Mouse (Mus musculus): Measurements from ENCODE around the gene Lzic.
"Not testable (repeated sequence)": the region's sequence is repeated elsewhere in the genome, so short reads cannot be mapped to it uniquely, and the experiment has no call there.

Gene Lzic

DNA sequence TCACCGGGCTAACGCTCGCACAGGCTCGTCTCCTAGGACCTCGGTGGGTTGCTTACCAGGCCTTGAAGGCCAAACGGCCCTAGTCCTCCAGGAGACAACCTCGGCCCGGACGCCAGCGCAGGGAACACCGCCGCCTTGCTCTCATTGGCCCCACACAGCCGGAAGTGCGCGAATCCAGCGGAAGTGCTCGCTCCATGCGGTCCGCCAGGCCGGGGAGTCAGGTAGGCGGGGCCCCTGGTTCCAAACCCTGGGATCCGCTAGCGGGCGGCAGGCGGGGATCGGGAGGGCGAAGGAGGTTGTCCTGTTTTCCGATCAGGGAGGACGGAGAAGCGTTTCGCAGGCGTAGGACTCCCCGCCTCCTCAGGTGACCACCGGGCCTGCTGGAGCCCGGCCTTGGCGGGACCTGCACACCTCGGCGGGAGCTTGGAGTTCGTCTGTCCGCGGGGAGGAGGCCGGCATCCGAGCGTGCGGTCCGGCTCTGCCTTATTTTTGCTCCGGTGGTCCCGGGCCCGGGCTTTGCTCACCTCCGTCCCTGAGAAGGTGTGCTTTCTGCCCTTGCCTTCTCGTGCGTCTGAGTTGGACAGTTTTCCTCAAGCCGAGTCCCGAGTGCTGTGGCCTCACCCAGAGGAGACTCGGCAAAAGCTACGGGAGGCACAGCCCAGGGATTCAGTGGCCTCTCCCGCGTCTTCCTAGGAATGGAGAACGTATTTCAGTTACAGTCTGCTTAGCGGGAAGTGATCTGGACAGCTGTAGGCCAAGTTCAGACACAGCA is at the start of gene Lzic, which contains the start of gene Nmnat1:
Gene Lzic (plus strand): TSS at position 177 of the 772 bp plus-strand sequence.
Gene Nmnat1 (minus strand): TSS at position 150 of the 772 bp plus-strand sequence.
- peak; percentile 93 for DNase-seq (ENCODE audit: low read depth, low spot score)

DNA sequence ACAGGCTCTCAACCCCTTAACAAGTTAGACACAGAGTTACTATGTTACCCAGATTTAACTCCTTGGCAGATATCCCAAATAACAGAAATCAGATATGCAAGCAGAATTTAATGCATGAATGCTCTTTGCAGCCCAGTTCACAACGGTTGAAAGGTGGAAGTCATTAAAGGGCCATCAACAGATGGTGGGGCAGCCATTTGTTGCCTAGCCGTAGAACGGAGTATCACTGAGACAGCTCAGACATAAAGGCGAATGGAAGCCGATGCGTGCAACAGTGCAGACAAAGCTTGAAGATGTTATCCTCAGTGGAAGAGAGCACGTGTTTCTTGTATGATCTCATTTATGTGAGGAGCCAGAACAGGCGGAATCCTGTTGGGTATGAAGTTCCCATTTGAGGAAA is 44.5 kb upstream of the Lzic start:
- no peak for DNase-seq (ENCODE audit: low read depth, low spot score)

DNA sequence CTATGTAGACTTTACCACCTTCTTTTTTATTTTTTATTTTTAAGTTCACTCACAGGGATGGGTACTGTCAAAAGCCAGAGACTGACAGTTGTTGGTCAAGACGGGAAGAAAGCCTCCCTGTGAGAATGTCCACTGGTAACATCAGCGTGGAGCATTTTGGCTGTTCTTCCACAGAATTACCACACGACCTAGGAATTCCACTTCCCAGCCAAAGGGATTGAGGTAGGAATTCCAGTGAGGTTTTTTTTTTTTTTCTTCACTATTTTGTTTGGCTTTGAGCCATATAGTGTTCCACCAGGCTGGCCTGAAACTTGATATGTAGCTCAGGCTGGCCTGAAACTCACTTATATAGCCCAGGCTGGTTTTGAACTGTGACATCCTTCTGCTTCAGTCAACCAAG is 42.6 kb upstream of the Lzic start:
- no peak for DNase-seq (ENCODE audit: low read depth, low spot score)

DNA sequence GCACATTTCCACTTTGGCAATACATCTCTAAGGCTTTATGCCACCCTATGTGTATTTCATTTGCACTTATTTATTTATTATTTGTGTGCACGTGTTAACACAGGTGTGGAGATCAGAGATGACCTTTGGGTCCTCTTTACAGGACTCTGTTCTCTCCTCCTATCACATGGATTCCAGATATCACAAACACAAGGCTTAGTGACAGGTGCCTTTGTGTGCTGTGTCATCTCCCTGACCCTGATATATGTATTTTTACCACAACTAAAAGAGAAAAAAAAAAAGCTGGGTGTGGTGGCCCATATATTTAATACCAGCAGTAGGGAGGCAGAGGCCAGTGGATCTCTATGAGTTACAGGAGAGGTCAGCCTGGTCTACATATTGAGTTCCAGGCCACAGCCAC is 40.6 kb upstream of the Lzic start:
- no peak for DNase-seq (ENCODE audit: low read depth, low spot score)

DNA sequence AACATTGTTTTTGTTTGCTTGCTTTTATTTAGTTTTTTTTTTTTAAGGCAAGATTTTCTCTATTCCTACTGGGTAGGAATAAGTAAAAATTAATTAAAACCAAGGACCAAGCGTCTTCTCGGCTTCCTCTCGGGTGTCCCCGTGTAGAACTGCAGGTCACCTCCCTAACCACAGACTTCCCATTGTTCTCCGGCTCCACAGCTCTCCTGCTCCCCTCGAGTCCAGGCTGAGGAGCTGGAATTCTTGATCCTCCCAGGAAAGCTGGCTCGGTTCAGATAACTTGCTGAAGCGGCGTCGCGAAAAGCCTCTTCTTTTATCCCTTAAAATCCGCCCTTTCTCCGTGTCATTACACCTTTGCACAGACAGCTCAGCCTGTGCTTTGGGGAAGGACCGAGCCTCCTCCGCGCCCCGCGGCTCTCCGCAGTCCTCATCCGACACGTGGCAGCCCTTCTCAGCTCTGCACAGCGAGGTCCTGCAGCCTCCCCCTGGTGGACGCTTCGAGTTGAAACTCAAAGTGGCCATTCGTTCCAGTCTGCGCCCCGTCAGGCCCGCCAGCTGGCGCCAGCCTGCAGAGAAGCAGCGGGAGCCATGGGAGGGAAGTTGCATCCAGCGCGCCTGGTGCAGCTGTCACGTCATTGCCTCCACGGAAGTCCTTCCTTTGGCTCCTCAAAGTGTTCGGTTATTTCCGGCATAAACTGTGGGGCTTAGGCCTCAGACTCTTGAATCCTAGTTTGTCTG is 39.9 kb upstream of the Lzic start:
- peak; percentile 97 for DNase-seq (ENCODE audit: low read depth, low spot score)

DNA sequence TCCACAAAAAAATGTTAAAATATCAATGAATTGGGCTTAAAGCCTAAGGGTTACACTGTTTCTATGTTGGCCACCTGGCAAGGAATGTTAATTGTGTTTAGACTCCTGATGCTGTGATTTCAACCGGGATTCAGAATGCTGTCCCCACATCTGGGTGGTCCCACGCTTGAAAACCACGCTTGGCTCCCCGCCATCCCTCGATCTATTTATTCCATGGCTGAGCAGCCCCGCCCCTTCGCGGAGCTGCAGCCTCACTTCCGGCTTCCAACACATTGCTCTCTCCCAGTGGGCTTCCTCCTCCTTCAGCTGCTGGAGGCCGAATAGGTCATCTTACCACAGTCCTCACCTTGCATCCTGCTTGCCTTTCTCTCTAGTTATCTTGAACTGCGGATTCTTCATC is 39.2 kb upstream of the Lzic start:
- peak; percentile 72 for DNase-seq (ENCODE audit: low read depth, low spot score)

DNA sequence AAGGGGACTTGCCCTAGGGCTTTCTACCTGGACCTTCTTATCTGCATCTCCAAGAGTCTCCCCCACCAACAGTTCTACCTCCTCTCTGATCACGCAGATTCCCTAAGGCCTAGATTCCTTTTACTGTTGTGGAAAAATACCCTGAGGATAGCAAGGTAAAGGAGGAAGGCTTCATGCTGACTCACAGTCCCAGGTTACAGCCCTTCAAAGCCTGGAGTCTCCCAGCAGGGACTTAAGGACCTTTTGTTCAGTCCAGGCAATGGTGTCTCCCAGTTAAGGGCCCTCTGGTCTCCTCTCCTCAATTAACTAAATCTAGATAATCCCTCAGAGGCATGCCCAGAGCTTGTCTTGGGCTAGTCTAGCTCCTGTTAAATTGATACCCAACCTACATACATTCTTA is 38.7 kb upstream of the Lzic start:
- no peak for DNase-seq (ENCODE audit: low read depth, low spot score)

DNA sequence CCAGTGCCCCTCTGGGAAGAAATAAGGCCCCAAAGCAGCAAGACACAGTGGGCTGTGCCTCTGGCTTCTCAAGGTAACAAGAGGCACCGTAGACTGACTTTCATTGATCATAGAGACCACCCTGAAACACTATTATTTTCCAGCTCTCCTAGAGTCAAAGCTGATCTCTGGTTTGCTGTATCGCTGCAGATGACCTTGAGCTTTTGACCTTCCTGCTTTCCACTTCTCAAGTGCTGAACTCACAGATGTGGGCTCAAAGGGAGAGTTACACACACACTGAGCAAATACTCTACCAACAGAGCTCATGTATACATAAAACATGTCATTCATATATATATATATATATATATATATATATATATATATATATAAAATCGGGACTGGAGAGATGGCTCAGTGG is 34.4 kb upstream of the Lzic start:
- no peak for DNase-seq (ENCODE audit: low read depth, low spot score)

DNA sequence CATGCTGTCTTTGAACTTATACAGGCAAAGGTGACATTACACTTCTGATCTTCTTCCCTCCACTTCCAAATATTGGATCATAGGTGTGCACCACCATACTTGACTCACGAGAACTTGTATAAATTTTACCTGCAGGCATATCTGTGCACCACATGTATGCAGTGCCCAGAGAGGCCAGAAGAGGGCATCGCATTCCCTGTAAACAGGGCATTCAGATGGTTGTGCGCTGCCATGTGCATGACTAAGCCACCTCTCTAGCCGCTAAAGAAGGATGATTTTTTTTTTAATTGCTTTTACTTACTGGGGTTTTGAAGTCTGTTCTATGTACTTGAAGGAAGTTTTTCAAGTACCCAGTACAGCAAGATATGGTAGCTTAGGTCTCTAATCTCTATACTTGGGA is 31.4 kb upstream of the Lzic start:
- DNase-seq (ENCODE audit: low read depth, low spot score) = peak; percentile 43

DNA sequence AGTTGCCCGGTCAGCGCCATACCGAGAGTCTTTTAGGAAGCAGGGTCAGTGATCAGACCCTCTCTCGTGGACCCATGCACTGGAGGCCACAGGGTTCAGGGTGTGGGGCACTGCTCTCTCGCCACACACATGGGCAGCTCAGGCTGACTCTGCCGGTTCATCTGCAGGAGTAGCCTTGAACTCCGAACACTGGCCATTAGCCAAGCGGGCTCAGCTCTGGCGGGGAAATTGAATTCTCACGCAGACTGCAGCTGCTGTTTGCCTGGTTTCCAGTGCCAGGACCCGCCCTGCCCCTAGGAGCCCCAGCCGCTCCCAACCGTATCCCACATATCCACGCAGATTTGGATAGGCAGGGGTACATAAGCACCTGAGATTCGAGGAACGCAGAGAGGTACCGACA is 30.8 kb upstream of the Lzic start:
- DNase-seq (ENCODE audit: low read depth, low spot score) = no peak

DNA sequence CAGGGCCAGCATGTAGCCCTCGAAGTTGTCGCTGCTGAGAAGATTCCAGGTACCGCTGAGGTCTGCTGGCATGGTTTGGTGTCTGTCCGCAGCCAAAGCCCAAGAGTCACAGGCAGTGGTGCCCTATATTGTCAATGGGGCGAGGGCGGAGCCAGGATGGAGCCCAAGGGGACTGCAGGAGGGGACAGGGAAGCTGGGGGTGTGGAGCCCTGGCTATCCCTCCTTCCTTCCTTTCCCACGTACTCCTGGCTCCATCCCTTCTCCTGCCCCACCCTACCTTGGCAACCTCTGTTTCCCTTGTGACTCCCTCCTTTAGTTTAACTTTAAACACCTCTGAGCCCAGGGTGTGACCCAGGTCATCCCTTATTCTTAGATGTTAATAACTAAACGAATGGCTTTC is 30.1 kb upstream of the Lzic start, which contains the start of gene Rbp7:
Gene Rbp7 (minus strand): TSS at position 100 of the 400 bp plus-strand sequence.
- DNase-seq (ENCODE audit: low read depth, low spot score) = no peak

DNA sequence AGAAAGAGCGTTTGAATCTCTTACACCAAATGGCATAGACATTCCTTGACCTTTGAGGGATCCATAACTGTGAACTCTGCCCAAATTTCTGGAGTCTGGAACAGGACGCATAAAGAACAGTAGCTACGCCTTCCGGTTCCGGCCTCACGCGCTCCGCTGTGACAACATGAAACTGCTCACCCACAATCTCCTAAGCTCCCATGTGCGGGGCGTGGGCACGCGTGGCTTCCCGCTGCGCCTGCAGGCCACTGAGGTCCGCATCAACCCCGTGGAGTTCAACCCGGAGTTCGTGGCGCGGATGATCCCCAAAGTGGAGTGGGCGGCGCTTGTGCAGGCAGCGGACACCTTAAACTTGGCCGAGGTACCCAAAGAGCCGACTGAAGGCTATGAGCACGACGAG is 27.9 kb upstream of the Lzic start:
- not testable (repeated sequence) for DNase-seq (ENCODE audit: low read depth, low spot score)

DNA sequence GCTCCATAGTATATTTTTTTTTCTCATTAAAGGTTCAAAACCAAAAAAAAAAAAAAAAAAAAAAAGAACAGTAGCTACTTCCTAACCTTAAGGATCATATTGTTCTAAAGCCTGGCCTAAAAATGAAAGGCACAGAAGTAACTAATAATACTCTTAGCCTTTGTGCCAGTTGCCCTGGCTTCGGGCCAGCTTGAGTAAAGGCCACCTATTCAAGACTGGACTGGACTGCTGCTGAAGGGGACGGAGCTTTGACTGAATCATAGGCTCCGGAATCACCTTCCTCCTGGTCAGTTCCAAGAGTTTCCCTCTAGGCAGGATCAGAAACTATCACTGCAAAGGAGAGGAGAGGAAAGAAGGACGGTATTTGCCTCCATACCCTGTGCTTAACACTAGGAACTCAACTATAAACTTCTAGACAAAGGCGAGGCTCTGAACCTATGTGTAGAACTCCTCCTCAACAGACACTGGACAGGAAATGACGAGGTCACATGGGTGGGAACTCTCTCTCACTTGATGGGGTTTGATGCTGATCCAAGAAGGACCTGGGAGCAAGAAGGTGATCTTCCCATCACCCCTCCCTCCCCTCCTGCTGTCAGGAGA is 27.1 kb upstream of the Lzic start:
- DNase-seq (ENCODE audit: low read depth, low spot score) = no peak

DNA sequence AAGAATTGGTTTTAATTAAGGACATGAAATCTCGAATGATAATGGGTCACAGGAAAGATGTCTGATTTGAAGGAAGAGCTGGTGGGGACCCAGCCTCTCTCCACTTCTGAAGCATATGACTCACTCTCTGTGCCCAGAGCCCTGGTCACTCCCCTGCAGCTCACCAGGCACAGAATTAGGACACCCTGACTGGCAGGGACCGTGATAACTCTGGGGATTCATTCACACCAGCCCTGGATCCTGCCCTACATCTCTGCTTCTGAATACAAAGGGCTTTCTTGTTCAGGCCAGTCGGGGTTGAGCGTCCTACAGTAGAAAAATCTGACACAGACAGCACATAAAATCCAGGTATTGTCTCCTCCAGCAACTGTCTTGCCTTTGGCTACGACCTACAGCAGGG is 26.5 kb upstream of the Lzic start:
- no peak for DNase-seq (ENCODE audit: low read depth, low spot score)

DNA sequence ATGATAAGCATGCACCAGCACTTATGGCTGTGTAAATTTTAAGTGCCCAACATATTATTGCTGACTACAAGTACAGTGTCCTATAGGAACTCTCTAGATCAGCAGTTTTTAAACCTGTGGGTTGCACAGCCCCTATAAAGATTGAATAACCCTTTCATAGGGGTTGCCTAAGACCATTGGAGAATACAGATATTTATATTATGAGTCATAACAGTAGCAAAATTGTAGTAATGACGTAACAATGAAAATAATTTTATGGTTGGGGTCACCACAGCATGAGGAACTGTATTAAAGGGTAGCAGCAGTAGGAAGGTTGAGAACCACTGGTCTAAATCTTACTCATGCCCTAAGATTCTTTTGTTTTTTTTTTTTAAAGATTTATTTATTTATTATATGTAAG is 25.6 kb upstream of the Lzic start:
- no peak for DNase-seq (ENCODE audit: low read depth, low spot score)

DNA sequence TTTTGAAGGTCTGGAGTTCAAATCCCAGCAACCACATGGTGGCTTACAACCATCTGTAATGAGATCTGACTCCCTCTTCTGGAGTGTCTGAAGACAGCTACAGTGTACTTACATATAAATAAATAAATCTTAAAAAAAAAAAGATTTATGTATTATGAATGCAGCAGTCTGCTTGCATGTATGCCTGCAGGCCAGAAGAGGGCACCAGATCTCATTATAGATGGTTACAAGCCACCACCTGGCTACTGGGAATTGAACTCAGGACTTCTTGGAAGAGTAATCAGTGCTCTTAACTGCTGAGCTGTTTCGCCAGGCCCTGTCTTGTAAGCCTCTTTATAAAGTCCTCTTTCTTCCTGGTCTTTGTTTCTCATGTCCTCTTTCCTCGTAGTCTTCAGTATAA is 24.6 kb upstream of the Lzic start:
- not testable (repeated sequence) for DNase-seq (ENCODE audit: low read depth, low spot score)

DNA sequence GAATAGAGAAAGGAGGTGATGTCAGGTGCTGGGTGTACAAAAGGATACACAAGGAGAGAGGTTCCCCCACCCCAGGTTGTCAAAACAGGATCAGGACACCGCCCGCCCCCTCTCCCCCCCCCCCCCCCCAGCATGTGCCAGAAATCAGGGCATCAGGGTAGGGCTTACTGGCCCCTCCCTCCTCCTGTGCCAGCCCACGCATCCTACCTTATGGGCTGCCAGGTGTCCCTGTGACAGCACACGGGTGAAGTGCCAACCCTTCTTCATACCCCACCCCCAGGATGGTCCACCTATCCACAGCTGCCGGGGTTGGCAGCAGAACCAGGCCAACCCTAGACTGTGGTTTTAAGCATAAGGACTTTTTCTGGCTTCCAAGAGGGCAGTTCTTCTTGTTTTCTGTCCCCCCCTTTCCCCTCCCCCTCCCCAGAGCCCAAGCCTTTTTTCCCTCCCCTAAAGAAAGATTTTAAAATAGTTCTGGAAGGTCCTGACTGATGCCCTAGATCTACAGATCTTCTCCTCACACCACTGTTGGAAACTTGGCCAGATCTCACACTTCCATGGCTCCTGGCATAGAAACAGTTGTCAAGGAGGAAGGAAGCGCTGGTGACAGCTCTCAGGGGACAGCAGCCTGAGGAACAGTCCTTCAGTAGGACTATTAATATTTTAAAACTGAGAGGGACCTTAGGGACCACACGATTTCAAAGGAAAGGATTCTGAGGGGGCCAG is 23.3 kb upstream of the Lzic start:
- no peak for DNase-seq (ENCODE audit: low read depth, low spot score)

DNA sequence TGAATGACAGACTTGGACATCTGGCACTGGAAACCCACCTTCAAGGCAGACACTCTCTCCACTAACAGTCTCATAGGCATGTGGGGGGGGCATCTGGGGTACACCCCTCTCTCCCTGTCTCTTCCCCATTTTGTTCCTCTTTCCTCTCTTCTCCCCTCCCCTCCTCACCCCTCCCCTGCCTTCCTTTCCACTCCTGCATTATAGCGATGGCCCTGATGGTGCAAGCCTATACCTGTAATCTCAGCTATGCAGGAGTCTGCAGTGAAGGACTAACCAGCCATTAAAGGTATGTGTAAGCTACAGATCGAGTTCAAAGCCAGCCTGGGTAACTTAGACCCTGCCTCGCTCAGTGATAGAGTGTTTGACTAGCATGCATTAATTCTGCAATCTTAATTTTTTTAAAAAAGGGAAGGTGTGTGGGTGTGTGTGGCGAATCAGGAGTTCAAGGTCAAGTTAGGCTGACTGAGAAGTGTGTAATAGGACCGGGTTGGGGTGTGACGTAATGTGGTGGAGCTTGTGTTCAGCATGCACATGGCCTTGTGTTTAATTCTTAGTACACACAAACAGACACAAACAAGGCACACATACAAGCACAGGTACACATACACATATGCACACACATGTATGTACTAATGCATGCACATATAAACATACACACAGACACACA is 22.6 kb upstream of the Lzic start:
- no peak for DNase-seq (ENCODE audit: low read depth, low spot score)

DNA sequence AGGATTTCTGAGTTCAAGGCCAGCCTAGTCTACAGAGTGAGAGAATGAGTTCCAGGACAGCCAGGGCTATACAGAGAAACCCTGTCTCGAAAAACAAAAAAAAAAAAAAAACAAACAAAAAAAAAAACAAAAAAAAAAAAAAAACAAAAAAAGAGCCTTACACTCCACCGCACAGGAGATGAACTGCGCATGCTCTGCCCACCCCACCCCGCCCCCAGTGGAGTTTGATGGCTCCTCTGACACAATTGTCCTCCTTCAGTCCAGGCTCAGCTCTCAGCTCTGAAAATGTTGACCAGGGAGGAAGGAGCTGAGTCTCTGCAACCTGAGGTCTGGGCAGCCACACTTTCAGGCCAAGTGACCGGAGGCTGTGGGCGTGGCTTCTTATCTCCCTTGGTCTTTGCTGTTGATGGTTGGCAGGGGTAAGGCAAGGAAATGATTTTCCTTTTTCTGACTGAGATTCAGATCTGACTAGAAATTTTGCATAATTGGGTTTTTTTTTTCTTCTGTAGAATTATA is 21.5 kb upstream of the Lzic start:
- DNase-seq (ENCODE audit: low read depth, low spot score) = no peak

DNA sequence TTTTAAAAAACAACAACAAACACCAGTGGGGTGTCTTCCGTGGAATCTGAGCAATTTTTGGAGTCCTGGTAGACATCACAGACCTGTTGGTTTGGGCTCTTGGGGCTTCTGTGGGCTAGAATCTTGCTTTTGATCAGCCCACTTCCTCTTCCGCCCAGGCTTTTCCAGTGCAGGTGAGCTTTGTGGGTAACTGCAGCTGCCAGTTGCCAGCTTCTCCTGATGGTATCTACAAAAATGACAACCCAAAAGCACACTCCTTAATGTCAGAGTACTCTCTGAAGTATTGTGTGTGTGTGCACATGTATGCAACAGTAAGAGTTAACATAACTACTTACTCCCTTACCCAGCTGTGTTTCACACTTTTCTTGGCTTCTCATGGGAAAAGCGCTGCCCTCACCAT is 15.5 kb upstream of the Lzic start:
- no peak for DNase-seq (ENCODE audit: low read depth, low spot score)

DNA sequence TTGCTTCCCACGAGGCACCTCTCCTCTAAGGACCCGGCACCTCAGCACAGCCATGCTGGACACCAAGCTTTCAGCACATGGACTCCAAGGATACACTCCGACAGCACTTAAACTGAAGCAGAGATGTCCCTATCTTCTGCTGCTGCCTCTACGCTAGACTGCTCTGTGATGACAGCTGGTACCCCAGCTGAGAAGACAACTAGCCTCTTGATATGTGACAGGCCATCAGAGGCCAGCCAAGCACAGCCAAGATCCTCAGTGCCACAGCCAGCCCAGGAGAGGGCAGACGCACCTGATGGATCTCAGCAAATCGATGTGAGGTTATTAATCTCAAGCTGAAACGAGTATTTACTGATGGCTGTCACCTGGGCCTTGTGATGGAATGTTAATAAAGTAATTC is 9.9 kb upstream of the Lzic start:
- no peak for DNase-seq (ENCODE audit: low read depth, low spot score)

All from forelimb bud, embryonic 11.5 days (tissue).